Mouse (Mus musculus) stomach, postnatal 0 days (tissue): ENCODE results near the gene Pdha2. TPM values are rescaled to one million over a fixed set of nuclear protein-coding genes. Genes with fewer than 3 reads are reported as not detected.

Source experiments
- ATAC-seq: fragments of 200-750 bp; cut with Nextera tagmentation; 2 replicates; pipeline ENCODE4 v1.8.0; 2017; ENCODE audit not compliant: low FRiP score, low TSS enrichment
- DNase-seq: peaks from one replicate; pipeline ENCODE4 v3.0.0-alpha.2; 2016; ENCODE audit warnings: low spot score
- H3K27ac ChIP-seq: fragments of 300-500 bp; sonication (generic); replicated peaks from 2 replicates; pipeline ENCODE4 v1.5.1; 2014; ENCODE audit warnings: mild to moderate bottlenecking, control low read depth
- H3K27me3 ChIP-seq: fragments of 300-500 bp; sonication (generic); 2 replicates; pipeline ENCODE4 v1.6.1; 2014; ENCODE audit warnings: low read length; ENCODE audit not compliant: control insufficient read depth, insufficient read depth
- H3K36me3 ChIP-seq: fragments of 300-500 bp; sonication (generic); 2 replicates; pipeline ENCODE4 v1.6.1; 2014; ENCODE audit warnings: low read length, mixed read lengths; ENCODE audit not compliant: control insufficient read depth, insufficient read depth
- H3K4me1 ChIP-seq: fragments of 300-500 bp; sonication (generic); replicated peaks from 2 replicates; pipeline ENCODE4 v1.6.1; 2014; ENCODE audit warnings: antibody characterized with exemption; ENCODE audit not compliant: control insufficient read depth, insufficient read depth
- H3K4me2 ChIP-seq: fragments of 300-500 bp; sonication (generic); replicated peaks from 2 replicates; pipeline ENCODE4 v1.6.1; 2014; ENCODE audit warnings: low read depth, mild to moderate bottlenecking, control low read depth, moderate library complexity
- H3K4me3 ChIP-seq: fragments of 300-500 bp; sonication (generic); 2 replicates; pipeline ENCODE4 v1.5.1; 2014; ENCODE audit warnings: low read depth, low read length, control low read depth
- H3K9ac ChIP-seq: fragments of 300-500 bp; sonication (generic); 2 replicates; pipeline ENCODE4 v1.6.1; 2014; ENCODE audit warnings: mild to moderate bottlenecking, low read length, control low read depth, mixed read lengths
- H3K9me3 ChIP-seq: fragments of 300-500 bp; sonication (generic); 2 replicates; pipeline ENCODE4 v1.6.1; 2016; ENCODE audit warnings: low read length; ENCODE audit not compliant: control insufficient read depth
- CTCF ChIP-seq: IDR thresholded peaks from 2 replicates; pipeline ENCODE4 v1.5.1; 2016; ENCODE audit warnings: antibody characterized with exemption, low read depth, mild to moderate bottlenecking, moderate library complexity
- EP300 ChIP-seq: optimal IDR thresholded peaks from 2 replicates; pipeline ENCODE3; 2016; ENCODE audit warnings: antibody characterized with exemption
- WGBS: fragments of 180-500 bp; shearing (Covaris S2); extraction: QIAGEN DNeasy Blood & Tissue Kit; methylation state at CpG from one replicate; pipeline ENCODE4 v1.1.7; 2014; 5-methylcytosine and 5-hydroxymethylcytosine counted together
- polyA plus RNA-seq: library from polyadenylated mRNA; unstranded; fragments of >200 nt; fragmentation: Nextera tagmentation; extraction: Ambion mirVana; gene quantifications from 2 replicates; pipeline ENCODE4 v1.2.1, GENCODE M21; 2015

Pdha2 gene
- not detected in 2 replicates for polyA plus RNA-seq

DNA sequence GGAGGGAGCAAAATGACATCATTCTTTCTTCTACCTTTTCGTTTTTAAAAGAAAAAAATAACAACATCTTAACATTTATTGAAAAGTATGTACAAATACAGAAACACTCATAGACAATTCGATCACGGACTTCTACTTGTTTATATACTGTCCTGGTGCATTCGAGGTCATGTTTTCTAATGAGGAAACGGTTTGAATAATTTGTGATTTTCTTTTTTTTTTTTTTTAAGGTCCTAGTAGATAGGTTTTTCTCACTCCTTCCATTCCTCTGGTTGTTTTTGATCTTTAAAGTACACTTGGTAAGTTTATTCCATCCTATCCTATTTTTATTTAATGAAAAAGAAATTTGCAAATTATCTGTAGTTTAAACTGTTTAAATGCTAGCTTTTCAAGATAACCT is at the start of gene Pdha2:
Pdha2 (minus strand) TSS at position 101 of the 400 bp plus-strand sequence.
- 83% methylated on average over 5 of the region's 5 CpGs for WGBS
- Histone ChIP-seq H3K4me1 (no peaks in the 10 kb centered on the region), H3K9me3 (no peaks in the 10 kb centered on the region), H3K9ac (no peak within 1 kb of the TSS), H3K27me3 (no peaks in the 10 kb centered on the region), H3K36me3 (no peaks in the 10 kb centered on the region), H3K4me2 (no peak within 1 kb of the TSS), H3K4me3 (no peak within 1 kb of the TSS), H3K27ac (no peak within 1 kb of the TSS)
- DNase-seq, result no peak
- TF ChIP-seq EP300 (no peak), CTCF (no peak)
- ATAC-seq, result no peak

DNA sequence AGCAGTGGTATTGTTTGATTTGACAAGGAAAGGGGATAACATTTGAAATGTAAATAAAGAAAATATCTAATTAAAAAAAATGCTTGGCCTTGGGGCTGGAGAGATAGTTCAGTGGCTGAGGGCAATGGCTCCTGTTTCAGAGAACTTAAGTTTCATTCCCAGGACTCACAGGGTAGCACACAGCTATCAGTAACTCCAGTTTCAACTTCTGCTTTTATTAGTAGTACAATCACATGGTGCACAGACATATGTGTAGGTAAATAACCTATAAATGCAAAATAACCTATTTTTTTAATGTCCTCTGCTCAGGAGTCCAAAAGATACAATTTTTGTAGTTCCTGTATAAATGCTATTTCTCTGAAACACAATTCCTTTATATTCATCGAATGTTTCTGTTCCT is 48.4 kb upstream of the Pdha2 start:
- Histone ChIP-seq H3K27ac (no peak overlapping the region), H3K27me3 (no peaks in the 10 kb centered on the region), H3K36me3 (no peaks in the 10 kb centered on the region), H3K4me1 (no peaks in the 10 kb centered on the region), H3K4me3 (no peak overlapping the region), H3K9me3 (no peaks in the 10 kb centered on the region), H3K4me2 (no peak overlapping the region), H3K9ac (no peak overlapping the region)
- 83% methylated on average over 1 of the region's 1 CpGs for WGBS
- TF ChIP-seq CTCF (no peak), EP300 (no peak)
- no peak for ATAC-seq
- DNase-seq, result no peak

DNA sequence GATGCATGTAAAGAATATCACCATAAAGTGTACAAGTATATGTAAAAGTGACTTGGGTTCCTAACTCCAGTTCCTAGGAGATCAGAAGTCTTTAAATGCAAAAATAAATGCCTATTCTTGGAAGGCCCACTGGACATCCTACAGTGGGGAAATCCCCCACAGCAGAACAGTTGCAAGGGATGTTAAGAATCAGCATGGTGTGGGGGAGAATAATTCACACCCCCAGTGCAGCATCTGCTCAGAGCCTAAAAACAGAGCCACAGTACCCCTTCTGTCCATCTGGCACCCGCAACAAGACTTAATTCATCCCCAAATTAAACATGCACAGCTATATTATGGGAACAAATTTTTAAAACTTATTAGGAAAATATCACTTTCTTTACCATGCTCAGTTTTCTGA is 39.3 kb upstream of the Pdha2 start:
- H3K9ac ChIP-seq, result no peak overlapping the region
- H3K4me2 ChIP-seq, result no peak overlapping the region
- no peaks in the 10 kb centered on the region for H3K27me3 ChIP-seq
- TF ChIP-seq CTCF, result no peak
- TF ChIP-seq EP300, result no peak
- ATAC-seq (no peak), DNase-seq (no peak)
- H3K4me1 ChIP-seq, result no peaks in the 10 kb centered on the region
- WGBS, result 77% methylated on average over 1 of the region's 1 CpGs
- no peaks in the 10 kb centered on the region for H3K9me3 ChIP-seq
- H3K27ac ChIP-seq, result no peak overlapping the region
- H3K4me3 ChIP-seq, result no peak overlapping the region
- H3K36me3 ChIP-seq, result no peaks in the 10 kb centered on the region

DNA sequence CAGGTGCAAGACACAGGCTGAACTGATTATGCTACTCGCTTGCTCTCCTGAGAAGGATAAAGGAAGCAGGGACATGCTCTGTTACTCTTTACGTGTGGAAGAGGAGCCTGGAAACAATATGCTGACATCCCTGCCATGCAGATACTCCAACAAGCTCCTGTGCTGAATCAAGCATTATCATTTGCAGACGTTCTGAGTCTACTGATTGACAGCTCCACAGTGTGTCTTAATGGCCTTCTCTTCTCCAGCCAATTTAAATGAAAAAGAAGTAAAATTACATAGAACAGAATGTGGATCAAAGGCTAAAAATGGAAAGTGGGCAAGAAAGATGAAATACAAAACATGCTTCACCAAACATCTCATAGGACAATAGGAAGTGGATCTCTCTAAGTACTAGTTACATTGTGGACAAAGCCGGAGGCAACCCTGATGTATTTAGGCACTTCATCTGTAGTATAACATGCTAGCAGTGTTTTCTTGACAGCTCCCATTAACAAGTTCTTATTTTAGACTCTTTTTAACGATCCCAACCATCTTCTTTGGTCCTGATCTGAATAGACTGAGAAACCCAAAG is 32.7 kb upstream of the Pdha2 start:
- H3K9me3 ChIP-seq, result no peaks in the 10 kb centered on the region

DNA sequence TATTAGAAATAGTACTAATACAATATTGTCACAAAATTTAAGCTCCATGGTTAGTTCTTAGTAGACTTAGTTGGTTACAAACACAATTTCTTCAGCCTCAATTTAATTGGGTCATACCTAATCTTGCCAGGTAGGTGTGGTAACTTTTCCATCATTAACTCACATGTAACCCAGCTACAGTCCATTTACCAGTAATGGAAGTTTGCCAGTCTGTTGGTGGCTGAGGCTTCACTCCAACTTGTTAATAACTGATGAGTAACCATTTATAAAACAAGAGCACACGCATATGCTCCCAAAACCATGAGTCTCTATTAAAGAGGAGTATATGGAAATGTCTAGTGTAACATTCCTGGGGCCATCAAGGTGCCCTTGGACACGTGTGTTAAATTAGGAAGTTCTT is 25.9 kb upstream of the Pdha2 start:
- H3K4me3 ChIP-seq, result no peak overlapping the region
- no peak overlapping the region for H3K4me2 ChIP-seq
- H3K4me1 ChIP-seq, result no peaks in the 10 kb centered on the region
- TF ChIP-seq EP300, result no peak
- no peak for TF ChIP-seq CTCF
- no peak for ATAC-seq
- DNase-seq, result no peak
- no peaks in the 10 kb centered on the region for H3K27me3 ChIP-seq
- WGBS, result 63% methylated on average over 2 of the region's 2 CpGs
- H3K27ac ChIP-seq, result no peak overlapping the region
- no peaks in the 10 kb centered on the region for H3K9me3 ChIP-seq
- no peak overlapping the region for H3K9ac ChIP-seq
- H3K36me3 ChIP-seq, result no peaks in the 10 kb centered on the region

More for the DNA sequence above, 32.7 kb upstream of the Pdha2 start:
- no peak overlapping the region for H3K27ac ChIP-seq
- no peaks in the 10 kb centered on the region for H3K27me3 ChIP-seq
- ATAC-seq (no peak), DNase-seq (no peak)
- no peak overlapping the region for H3K4me3 ChIP-seq
- TF ChIP-seq CTCF (no peak), EP300 (no peak)
- H3K36me3 ChIP-seq, result no peaks in the 10 kb centered on the region
- H3K4me1 ChIP-seq, result no peaks in the 10 kb centered on the region
- no peak overlapping the region for H3K4me2 ChIP-seq
- H3K9ac ChIP-seq, result no peak overlapping the region
- WGBS, result 69% methylated on average over 5 of the region's 5 CpGs

DNA sequence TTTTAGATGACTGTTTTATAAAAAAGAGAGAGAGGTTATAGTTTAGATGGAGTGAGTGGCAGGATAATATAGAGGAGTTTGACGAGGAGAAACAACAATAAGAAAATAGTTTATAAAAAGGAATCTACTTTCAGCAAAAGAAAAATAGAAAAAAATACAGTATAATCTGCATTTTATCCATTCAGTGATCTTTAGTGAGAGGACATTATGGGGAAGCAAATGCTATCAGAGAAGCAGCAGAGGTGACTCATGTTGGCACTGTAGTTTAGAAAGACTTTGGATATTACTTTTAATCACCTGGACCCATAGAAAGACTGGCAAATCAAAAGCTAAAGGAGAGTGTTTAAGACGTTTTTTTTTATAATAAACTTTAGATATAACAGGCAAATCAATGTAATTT is 17.0 kb upstream of the Pdha2 start:
- TF ChIP-seq EP300, result no peak
- no peak for TF ChIP-seq CTCF
- Histone ChIP-seq H3K4me1 (no peaks in the 10 kb centered on the region), H3K4me2 (no peak overlapping the region), H3K9me3 (no peaks in the 10 kb centered on the region), H3K36me3 (no peaks in the 10 kb centered on the region), H3K27ac (no peak overlapping the region), H3K9ac (no peak overlapping the region), H3K4me3 (no peak overlapping the region), H3K27me3 (no peaks in the 10 kb centered on the region)
- WGBS, result 47% methylated on average over 2 of the region's 2 CpGs
- DNase-seq (no peak), ATAC-seq (no peak)
